Mouse (Mus musculus): ENCODE results near the gene Sv2c.

GRCm38 (mm10) chr13:96166593-96166992 is 34.2 kb upstream of the Sv2c start:
- no peak for TF ChIP-seq CTCF (IDR thresholded peaks at IDR 0.05)
- no peak for TF ChIP-seq EP300 (IDR thresholded peaks at IDR 0.05)

Measured in lung, postnatal 0 days (tissue).